Mouse (Mus musculus) right cerebral cortex, adult 18-20 months (tissue): ENCODE results near the gene Hoxc5.

ENCODE experiments used
- DNase-seq: peaks from one replicate; pipeline ENCODE4 v3.0.0; 2022; ENCODE audit warnings: mixed read lengths

The Hoxc5 gene

GRCm38 (mm10) chr15:102990461-102991397, 23.5 kb downstream of the Hoxc5 start, which contains the start of gene Hoxc8:
Gene Hoxc8, plus strand, starts transcription at chr15:102990607.
- no peak for DNase-seq

GRCm38 (mm10) chr15:102991782-102992181, 24.5 kb downstream of the Hoxc5 start:
- DNase-seq = no peak

GRCm38 (mm10) chr15:102992206-102992605, 25.0 kb downstream of the Hoxc5 start:
- DNase-seq = no peak

GRCm38 (mm10) chr15:102992863-102993262, 25.6 kb downstream of the Hoxc5 start:
- no peak for DNase-seq

GRCm38 (mm10) chr15:102996548-102996947, 29.3 kb downstream of the Hoxc5 start:
- DNase-seq = no peak

- no peak for DNase-seq
These were observed 30.2 kb downstream of the Hoxc5 start for GRCm38 (mm10) chr15:102997431-102997830.

- DNase-seq = no peak
These were observed 30.7 kb downstream of the Hoxc5 start, which contains the start of gene Hoxc6 for GRCm38 (mm10) chr15:102997939-102998355. Gene Hoxc6, plus strand, starts transcription at chr15:102998257.

GRCm38 (mm10) chr15:102998608-102999182, 31.5 kb downstream of the Hoxc5 start:
- DNase-seq = no peak

GRCm38 (mm10) chr15:102999183-102999831, 32.1 kb downstream of the Hoxc5 start:
- no peak for DNase-seq

GRCm38 (mm10) chr15:102999955-103000354, 32.7 kb downstream of the Hoxc5 start:
- no peak for DNase-seq

- no peak for DNase-seq
These were observed 33.3 kb downstream of the Hoxc5 start for GRCm38 (mm10) chr15:103000501-103000901.

- DNase-seq = no peak
These were observed 34.1 kb downstream of the Hoxc5 start for GRCm38 (mm10) chr15:103001370-103001769.

- DNase-seq = no peak
These were observed 34.9 kb downstream of the Hoxc5 start for GRCm38 (mm10) chr15:103002156-103002555.

GRCm38 (mm10) chr15:103002821-103003448, 35.7 kb downstream of the Hoxc5 start:
- no peak for DNase-seq

- DNase-seq = no peak
These were observed 38.1 kb downstream of the Hoxc5 start for GRCm38 (mm10) chr15:103005308-103005707.

- no peak for DNase-seq
These were observed 38.6 kb downstream of the Hoxc5 start for GRCm38 (mm10) chr15:103005797-103006196.

GRCm38 (mm10) chr15:103006326-103006725, 39.1 kb downstream of the Hoxc5 start:
- no peak for DNase-seq

GRCm38 (mm10) chr15:103009265-103010111, 42.2 kb downstream of the Hoxc5 start:
- no peak for DNase-seq

GRCm38 (mm10) chr15:103010112-103010846, 43.0 kb downstream of the Hoxc5 start:
- DNase-seq = no peak

GRCm38 (mm10) chr15:103010847-103011555, 43.8 kb downstream of the Hoxc5 start:
- no peak for DNase-seq
